Mouse (Mus musculus): ENCODE measurements at regions not wholly inside any gene's neighbourhood (a gene's known extent, or its start where the extent isn't known, plus 50 kb on each side); places are given as distances from the start of the nearest gene placed in this dataset.

- TF ChIP-seq EP300 (IDR thresholded peaks at IDR 0.05; ENCODE audit: insufficient read depth, low read depth, low read length), result no peak
- TF ChIP-seq POLR2A (IDR thresholded peaks at IDR 0.05; ENCODE audit: insufficient read depth, low read length), result no peak
- TF ChIP-seq CTCF (IDR thresholded peaks at IDR 0.05; ENCODE audit: low read depth, low read length), result no peak
These were observed 783.9 kb upstream of the 4930452B06Rik start for GRCm38 (mm10) chr14:9449942-9450341.
